Comparison of ENCODE assay signal across 24 mouse cellular contexts in genomic region chr17:88201249-88201970, GRCm38 (mm10).
DNase-seq lines count a peak whose midpoint lies in the region; ATAC-seq and TF ChIP-seq lines count a peak whose summit lies in the region.
"Had no signal": no experiment of that assay in that cellular context is flagged by ENCODE, and none has a peak within 500 bp of the region (broad histone marks: within the 10 kb centered on the region; RNA-seq: fewer than 3 reads in every experiment).

No protein-coding gene starts in this region.

- intact Hi-C loops in heart, postnatal 25 days (cut with DNase I): no loop called here

- ATAC-seq in lung, postnatal 0 days: no peak
- ATAC-seq in megakaryocyte progenitor cell, adult 5-6 weeks (replicated peaks; ENCODE audit: poor library complexity): no peak
- ATAC-seq: inflammation-experienced regulatory T-cells, adult 6 months; Patski had no signal

- no peak overlapping the region for H3K4me2 ChIP-seq in lung, postnatal 0 days (replicated peaks; ENCODE audit: low read depth, low read length)
- H3K4me2 ChIP-seq: forebrain, embryonic 12.5 days; heart, embryonic 12.5 days; hindbrain, embryonic 13.5 days; limb, embryonic 13.5 days; lung, embryonic 14.5 days; midbrain, embryonic 11.5 days had no signal

- no peak for TF ChIP-seq CTCF in lung, postnatal 0 days (IDR thresholded peaks at IDR 0.05)

- 78% methylated on average over 12 of the region's 12 CpGs for WGBS in lung, postnatal 0 days

- H3K4me1 ChIP-seq in lung, postnatal 0 days (ENCODE audit: insufficient read depth, low read depth, low read length): no peaks in the 10 kb centered on the region
- H3K4me1 ChIP-seq: forebrain, embryonic 12.5 days; heart, embryonic 12.5 days; limb, embryonic 13.5 days had no signal

- H3K36me3 ChIP-seq in lung, postnatal 0 days (ENCODE audit: insufficient read depth, low read length): no peaks in the 10 kb centered on the region
- H3K36me3 ChIP-seq: forebrain, embryonic 12.5 days; G1E; heart, embryonic 12.5 days; hindbrain, embryonic 13.5 days; limb, embryonic 13.5 days had no signal

- no peak overlapping the region for H3K4me3 ChIP-seq in lung, postnatal 0 days (ENCODE audit: low read depth, low read length)
- H3K4me3 ChIP-seq: erythroblast, embryonic 14.5 days; forebrain, embryonic 12.5 days; heart, embryonic 12.5 days; hindbrain, embryonic 13.5 days; layer of hippocampus, adult 2 months; limb, embryonic 13.5 days had no signal

- DNase-seq in heart, adult 11 months: peak; percentile 84
- no peak for DNase-seq in heart, postnatal 25 days (ENCODE audit: low spot score)
- DNase-seq in lung, postnatal 10 days: peak; percentile 19
- no peak for DNase-seq in lung, postnatal 0 days (ENCODE audit: low spot score)
- DNase-seq in gastrocnemius, postnatal 25 days: peak; percentile 18
- peak; percentile 43 for DNase-seq in skeletal muscle tissue, adult 2 months (ENCODE audit: low read depth, low spot score)
- DNase-seq: B cell, adult 2 months; cerebellum, adult 11-12 months; cerebellum, postnatal 10 days; kidney, postnatal 25 days; lung, embryonic 14.5 days had no signal

- H3K9me3 ChIP-seq in lung, postnatal 0 days (ENCODE audit: low read length): no peaks in the 10 kb centered on the region
- H3K9me3 ChIP-seq: forebrain, embryonic 12.5 days; G1E; heart, embryonic 12.5 days; hindbrain, embryonic 13.5 days; limb, embryonic 13.5 days had no signal

- H3K27ac ChIP-seq in lung, postnatal 0 days (ENCODE audit: low read length): no peak overlapping the region
- H3K27ac ChIP-seq: forebrain, embryonic 12.5 days; hindbrain, embryonic 13.5 days; layer of hippocampus, adult 2 months; limb, embryonic 13.5 days; liver, embryonic 14.5 days had no signal

- no peak overlapping the region for H3K9ac ChIP-seq in lung, postnatal 0 days (replicated peaks; ENCODE audit: low read depth)
- H3K9ac ChIP-seq: forebrain, embryonic 12.5 days; heart, embryonic 12.5 days; hindbrain, embryonic 13.5 days; limb, embryonic 13.5 days; liver, embryonic 14.5 days; lung, embryonic 14.5 days had no signal

- TF ChIP-seq EP300 in lung, postnatal 0 days (IDR thresholded peaks at IDR 0.05): no peak

- no peaks in the 10 kb centered on the region for H3K27me3 ChIP-seq in lung, postnatal 0 days (replicated peaks; ENCODE audit: insufficient read depth, low read length)
- H3K27me3 ChIP-seq: CH12.LX; forebrain, embryonic 12.5 days; heart, embryonic 12.5 days; hindbrain, embryonic 13.5 days; limb, embryonic 13.5 days; Patski had no signal

Comparison
In these comparisons a context has a peak if more than half of its experiments do, and no peak if none do; other contexts are left out.
1. DNase-seq: peak in heart, adult 11 months (single experiment), lung, postnatal 10 days (single experiment), gastrocnemius, postnatal 25 days (single experiment) and skeletal muscle tissue, adult 2 months (single experiment); none in heart, postnatal 25 days (single experiment) and lung, postnatal 0 days (single experiment).